12 mouse cellular contexts compared by ENCODE assay signal in genomic region chr11:99082098-99082497, GRCm38 (mm10). TPM values are rescaled to one million over a fixed set of nuclear protein-coding genes. Genes with fewer than 3 reads are reported as not detected.
DNase-seq lines count a peak whose midpoint lies in the region; ATAC-seq and TF ChIP-seq lines count a peak whose summit lies in the region.
"Had no signal": no experiment of that assay in that cellular context is flagged by ENCODE, and none has a peak within 500 bp of the region (broad histone marks: within the 10 kb centered on the region; RNA-seq: fewer than 3 reads in every experiment).

No protein-coding gene starts in this region.

- no peaks in the 10 kb centered on the region for H3K27me3 ChIP-seq in heart, postnatal 0 days (ENCODE audit: control insufficient read depth, insufficient read depth, low read length)
- H3K27me3 ChIP-seq in limb, embryonic 10.5 days (ENCODE audit: low read depth, poor library complexity, severe bottlenecking) = no peaks in the 10 kb centered on the region
- H3K27me3 ChIP-seq in liver, embryonic 12.5 days (replicated peaks) = peaks cover 22% of the 10 kb centered on the region

- intact Hi-C loops in heart, postnatal 36 days (cut with DNase I) = no loop called here

- no peaks in the 10 kb centered on the region for H3K4me1 ChIP-seq in heart, postnatal 0 days (ENCODE audit: control insufficient read depth, insufficient read depth)
- H3K4me1 ChIP-seq in limb, embryonic 10.5 days = peaks cover 80% of the 10 kb centered on the region
- H3K4me1 ChIP-seq in liver, embryonic 12.5 days = no peaks in the 10 kb centered on the region

- H3K4me2 ChIP-seq in heart, postnatal 0 days (ENCODE audit: low read depth, low read length) = no peak overlapping the region
- no peak overlapping the region for H3K4me2 ChIP-seq in liver, embryonic 12.5 days

- H3K4me3 ChIP-seq in heart, postnatal 0 days (ENCODE audit: low read depth, low read length) = no peak overlapping the region
- H3K4me3 ChIP-seq in limb, embryonic 10.5 days = 0 out of 2 replicates have a peak overlapping the region, but pooled peaks have one; percentile 12
- H3K4me3 ChIP-seq in liver, embryonic 12.5 days = no peak overlapping the region

- WGBS in heart, postnatal 0 days = 67% methylated on average over 8 of the region's 8 CpGs
- 62% methylated on average over 8 of the region's 8 CpGs for WGBS in limb, embryonic 10.5 days
- WGBS in liver, embryonic 12.5 days (ENCODE audit: insufficient replicate concordance) = 55% methylated on average over 8 of the region's 8 CpGs

- ATAC-seq in heart, postnatal 0 days (ENCODE audit: insufficient read depth, low read depth) = 0 out of 2 replicates have a peak, but pooled peaks have one; percentile 11
- ATAC-seq in liver, embryonic 12.5 days = no peak

- no peak overlapping the region for H3K27ac ChIP-seq in heart, postnatal 0 days (ENCODE audit: low read depth)
- peak overlapping the region; percentile 86 for H3K27ac ChIP-seq in limb, embryonic 10.5 days
- no peak overlapping the region for H3K27ac ChIP-seq in liver, embryonic 12.5 days

- H3K9me3 ChIP-seq in heart, postnatal 0 days (replicated peaks; ENCODE audit: control insufficient read depth, low read length) = no peaks in the 10 kb centered on the region
- no peaks in the 10 kb centered on the region for H3K9me3 ChIP-seq in limb, embryonic 10.5 days (replicated peaks)
- no peaks in the 10 kb centered on the region for H3K9me3 ChIP-seq in liver, embryonic 12.5 days (replicated peaks)

- DNase-seq in heart, postnatal 0 days (ENCODE audit: low spot score) = no peak
- no peak for DNase-seq in heart, postnatal 36 days
- DNase-seq in urinary bladder, postnatal 14 days (ENCODE audit: low spot score) = peak; percentile 74
- no peak for DNase-seq in urinary bladder, postnatal 25 days (ENCODE audit: low spot score)
- DNase-seq in limb, embryonic 10.5 days (ENCODE audit: low spot score) = no peak
- no peak for DNase-seq in spleen, postnatal 14 days (ENCODE audit: low spot score in 2 of 2)
- DNase-seq: cerebellum, postnatal 25 days; gastrocnemius, postnatal 14 days; right cerebral cortex, adult 18-20 months had no signal

- TF ChIP-seq CTCF in heart, postnatal 0 days (IDR thresholded peaks at IDR 0.05; ENCODE audit: low read depth) = no peak

- no peaks in the 10 kb centered on the region for H3K36me3 ChIP-seq in heart, postnatal 0 days (replicated peaks; ENCODE audit: control insufficient read depth, insufficient read depth, low read length)
- 0 out of 2 replicates have a peak, but pooled peaks cover 3% of the 10 kb centered on the region for H3K36me3 ChIP-seq in limb, embryonic 10.5 days
- no peaks in the 10 kb centered on the region for H3K36me3 ChIP-seq in liver, embryonic 12.5 days

- no peak overlapping the region for H3K9ac ChIP-seq in heart, postnatal 0 days (replicated peaks; ENCODE audit: low read depth, low read length)
- H3K9ac ChIP-seq in liver, embryonic 12.5 days = no peak overlapping the region

- no peak for TF ChIP-seq EP300 in heart, postnatal 0 days (IDR thresholded peaks at IDR 0.05; ENCODE audit: low read depth)

RNA-seq across cellular contexts. Expression of gene Tns4, which starts 7.0 kb away (rescaled TPM):
- 0.69 TPM in 1 of 2 replicates, not detected in the other for total RNA-seq in heart, postnatal 0 days (2014; rRNA removed; ENCODE audit: low replicate concordance)
- 0.05 and 0.12 TPM in 2 replicates for polyA plus RNA-seq in heart, postnatal 0 days (2015; fragmentation: Nextera tagmentation; extraction: Ambion mirVana)
- under 1 TPM; 0.27 to 0.36 TPM for total RNA-seq in heart, postnatal 36 days (2021)
- polyA plus RNA-seq in limb, embryonic 10.5 days (2016; fragmentation: Nextera tagmentation; extraction: Ambion mirVana) = 0.74 and 1.4 TPM in 2 replicates
- 0.17 and 0.39 TPM in 2 replicates for polyA plus RNA-seq in liver, embryonic 12.5 days (2016; fragmentation: Nextera tagmentation; extraction: Ambion mirVana)
- total RNA-seq: hematopoietic stem cell, adult 5-6 weeks; megakaryocyte-erythroid progenitor cell, adult 5-6 weeks had no signal

RNA-seq across cellular contexts. Expression of gene Igfbp4, which starts 41.1 kb away (rescaled TPM):
- total RNA-seq in heart, postnatal 0 days (2014; rRNA removed; ENCODE audit: low replicate concordance) = 221 and 277 TPM in 2 replicates
- 186 and 201 TPM in 2 replicates for polyA plus RNA-seq in heart, postnatal 0 days (2015; fragmentation: Nextera tagmentation; extraction: Ambion mirVana)
- total RNA-seq in heart, postnatal 36 days (2021) = 10 to 100 TPM; 80.6 to 93.5 TPM
- polyA plus RNA-seq in limb, embryonic 10.5 days (2016; fragmentation: Nextera tagmentation; extraction: Ambion mirVana) = 899 and 1,008 TPM in 2 replicates
- 236 TPM in 2 replicates for polyA plus RNA-seq in liver, embryonic 12.5 days (2016; fragmentation: Nextera tagmentation; extraction: Ambion mirVana)

RNA-seq across cellular contexts. Expression of gene Top2a, which starts 58.1 kb away (rescaled TPM):
- total RNA-seq in heart, postnatal 0 days (2014; rRNA removed; ENCODE audit: low replicate concordance) = 52.9 and 91.1 TPM in 2 replicates
- 38.2 and 38.9 TPM in 2 replicates for polyA plus RNA-seq in heart, postnatal 0 days (2015; fragmentation: Nextera tagmentation; extraction: Ambion mirVana)
- total RNA-seq in heart, postnatal 36 days (2021) = 1 to 10 TPM; 3.9 to 4.6 TPM
- 291 and 354 TPM in 2 replicates for polyA plus RNA-seq in limb, embryonic 10.5 days (2016; fragmentation: Nextera tagmentation; extraction: Ambion mirVana)
- 249 and 261 TPM in 2 replicates for polyA plus RNA-seq in liver, embryonic 12.5 days (2016; fragmentation: Nextera tagmentation; extraction: Ambion mirVana)
